Mouse (Mus musculus): ENCODE measurements around the gene Adra1b. TPM values are rescaled to one million over a fixed set of nuclear protein-coding genes. Genes with fewer than 3 reads are reported as not detected.
A peak's percentile ranks its signal among the peaks of the same experiment; 100 is the strongest.

Gene Adra1b
- polyA plus RNA-seq, 1 experiment from 2014 or later: 0.34 TPM

DNA sequence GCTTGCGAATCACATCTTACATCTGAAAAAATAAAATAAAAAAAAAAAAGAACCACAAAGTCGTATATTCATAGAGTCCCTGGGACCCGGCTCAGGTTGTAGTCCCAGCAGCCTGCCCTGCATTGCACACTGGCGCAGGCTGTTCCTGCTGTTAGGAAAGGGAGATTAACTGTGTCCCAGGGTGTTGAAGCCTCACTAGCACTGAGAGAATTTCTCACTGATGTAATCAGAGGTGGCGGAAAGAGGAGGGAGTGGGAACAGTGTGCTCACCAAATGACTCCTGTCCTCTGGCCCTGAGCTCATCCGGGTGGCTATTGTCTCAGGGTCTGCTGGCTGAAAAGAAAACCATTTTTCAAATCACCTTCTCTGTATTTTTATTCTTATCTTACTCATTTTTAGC, 24.6 kb upstream of the Adra1b start:
- no peak overlapping the region for H3K9ac ChIP-seq
- H3K4me1 ChIP-seq (replicated peaks): no peaks in the 10 kb centered on the region
- WGBS: 43% methylated on average over 6 of the region's 6 CpGs
- ATAC-seq: no peak
- H3K4me3 ChIP-seq (replicated peaks): no peak overlapping the region
- H3K36me3 ChIP-seq: no peaks in the 10 kb centered on the region
- no peak overlapping the region for H3K4me2 ChIP-seq (replicated peaks)
- H3K27ac ChIP-seq: no peak overlapping the region
- H3K9me3 ChIP-seq: no peaks in the 10 kb centered on the region
- no peaks in the 10 kb centered on the region for H3K27me3 ChIP-seq (replicated peaks)

DNA sequence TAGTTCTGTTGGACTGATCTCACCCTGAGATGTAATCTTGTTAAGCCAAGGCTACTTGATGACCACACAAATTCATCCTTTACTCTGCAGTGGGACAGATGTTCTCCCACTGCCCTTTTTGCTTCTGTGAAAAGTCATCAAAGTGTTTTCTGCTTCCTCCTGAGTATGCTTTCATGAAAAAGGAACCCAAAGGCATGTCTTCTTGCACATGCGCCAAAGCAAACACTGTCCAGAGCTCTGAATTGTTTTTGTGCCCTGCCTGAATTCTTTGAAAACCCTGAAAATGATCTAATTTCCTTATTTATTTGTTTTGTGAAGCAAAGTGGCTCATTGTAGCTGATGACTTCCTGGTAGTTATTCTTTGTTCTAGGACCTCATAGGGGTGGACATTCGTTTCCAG, 20.7 kb upstream of the Adra1b start:
- Histone ChIP-seq H3K9ac (no peak overlapping the region), H3K4me2 (replicated peaks) (no peak overlapping the region), H3K36me3 (no peaks in the 10 kb centered on the region), H3K9me3 (no peaks in the 10 kb centered on the region), H3K27me3 (replicated peaks) (no peaks in the 10 kb centered on the region), H3K4me1 (replicated peaks) (no peaks in the 10 kb centered on the region), H3K27ac (no peak overlapping the region), H3K4me3 (replicated peaks) (no peak overlapping the region)
- no peak for ATAC-seq
- WGBS: 66% methylated on average over 2 of the region's 2 CpGs

DNA sequence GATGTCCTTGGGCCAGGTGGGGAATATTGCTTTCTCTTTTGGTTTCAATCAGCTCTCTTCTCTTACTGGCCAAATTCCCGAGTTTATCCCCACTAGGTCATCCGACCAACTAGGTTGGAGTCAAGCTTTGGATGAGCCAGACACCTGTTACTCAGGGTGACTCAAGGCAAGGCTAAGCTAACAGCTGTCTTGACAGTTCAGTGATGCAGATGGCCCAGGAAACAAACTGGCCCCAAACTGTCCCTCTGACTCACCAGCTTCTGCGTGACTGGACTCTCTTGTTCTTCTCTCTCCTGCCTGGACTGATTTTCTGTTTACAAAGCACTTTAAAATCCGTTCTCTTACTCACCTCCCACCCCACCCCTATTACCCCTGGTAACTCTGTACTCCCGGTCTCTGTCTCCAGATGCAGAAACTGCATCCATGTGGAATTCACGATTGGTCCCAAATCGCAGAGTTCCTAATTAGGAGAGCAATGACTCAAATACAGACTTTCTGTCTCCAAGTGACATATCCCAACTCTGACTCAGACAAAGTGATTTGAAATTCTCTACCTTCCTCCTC, 18.6 kb upstream of the Adra1b start:
- H3K27me3 ChIP-seq (replicated peaks): no peaks in the 10 kb centered on the region
- H3K9me3 ChIP-seq: no peaks in the 10 kb centered on the region
- H3K4me1 ChIP-seq (replicated peaks): no peaks in the 10 kb centered on the region
- no peaks in the 10 kb centered on the region for H3K36me3 ChIP-seq
- no peak overlapping the region for H3K4me2 ChIP-seq (replicated peaks)
- H3K4me3 ChIP-seq (replicated peaks): no peak overlapping the region
- no peak for ATAC-seq
- no peak overlapping the region for H3K9ac ChIP-seq
- 46% methylated on average over 7 of the region's 7 CpGs for WGBS
- no peak overlapping the region for H3K27ac ChIP-seq

DNA sequence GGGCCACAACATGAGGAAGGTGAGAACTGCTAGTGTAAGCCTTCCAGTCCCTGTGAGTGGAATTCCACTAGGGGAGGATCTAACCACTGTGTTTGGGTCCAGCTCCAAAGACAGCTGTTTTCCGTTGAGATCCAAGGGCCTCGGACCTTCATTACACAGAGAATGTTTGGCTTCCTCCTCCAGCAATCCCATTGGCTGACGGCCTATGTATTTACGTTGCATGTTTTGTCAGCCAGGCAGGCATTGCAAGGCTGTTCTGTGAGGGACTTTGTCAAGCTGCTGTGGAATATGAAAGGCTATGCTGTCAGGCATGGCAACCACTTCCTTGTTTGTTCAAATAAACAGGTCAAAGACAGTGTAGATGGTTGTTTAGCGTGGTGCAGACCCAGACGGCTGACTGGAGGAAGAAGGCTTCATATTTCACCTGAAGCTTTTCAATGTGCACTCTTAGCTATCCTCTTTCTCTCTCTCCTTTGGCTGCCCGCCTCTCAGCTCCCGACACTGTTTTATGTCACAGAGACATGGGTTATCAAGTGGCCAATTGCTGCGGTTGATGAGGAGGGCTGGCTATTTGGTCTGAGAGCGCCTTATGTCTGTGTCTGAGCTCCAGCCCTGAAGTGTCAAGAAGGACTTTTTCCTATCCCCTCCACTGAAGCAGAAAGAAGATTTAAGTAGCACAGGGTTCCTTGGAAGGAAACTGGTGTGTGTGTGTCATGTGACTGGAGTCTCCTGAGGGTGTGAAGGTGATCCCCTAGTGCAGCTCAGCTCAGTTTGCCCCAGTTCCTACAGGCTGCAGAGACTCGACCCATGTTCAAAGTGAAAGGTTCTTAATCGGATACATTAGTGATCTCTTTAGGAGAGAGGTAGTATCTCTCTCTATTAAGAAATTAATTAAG, 13.8 kb upstream of the Adra1b start:
- ATAC-seq: peak; percentile 70
- Histone ChIP-seq H3K4me1 (replicated peaks) (no peaks in the 10 kb centered on the region), H3K27me3 (replicated peaks) (no peaks in the 10 kb centered on the region), H3K27ac (peak overlapping the region; percentile 49; the same call in 1 of the 2 replicates), H3K4me2 (replicated peaks) (0 out of 2 replicates have a peak overlapping the region, but pooled peaks have one; percentile 22), H3K9ac (0 out of 2 replicates have a peak overlapping the region, but pooled peaks have one; percentile 10), H3K36me3 (no peaks in the 10 kb centered on the region), H3K9me3 (no peaks in the 10 kb centered on the region), H3K4me3 (replicated peaks) (no peak overlapping the region)
- WGBS: 31% methylated on average over 12 of the region's 12 CpGs

DNA sequence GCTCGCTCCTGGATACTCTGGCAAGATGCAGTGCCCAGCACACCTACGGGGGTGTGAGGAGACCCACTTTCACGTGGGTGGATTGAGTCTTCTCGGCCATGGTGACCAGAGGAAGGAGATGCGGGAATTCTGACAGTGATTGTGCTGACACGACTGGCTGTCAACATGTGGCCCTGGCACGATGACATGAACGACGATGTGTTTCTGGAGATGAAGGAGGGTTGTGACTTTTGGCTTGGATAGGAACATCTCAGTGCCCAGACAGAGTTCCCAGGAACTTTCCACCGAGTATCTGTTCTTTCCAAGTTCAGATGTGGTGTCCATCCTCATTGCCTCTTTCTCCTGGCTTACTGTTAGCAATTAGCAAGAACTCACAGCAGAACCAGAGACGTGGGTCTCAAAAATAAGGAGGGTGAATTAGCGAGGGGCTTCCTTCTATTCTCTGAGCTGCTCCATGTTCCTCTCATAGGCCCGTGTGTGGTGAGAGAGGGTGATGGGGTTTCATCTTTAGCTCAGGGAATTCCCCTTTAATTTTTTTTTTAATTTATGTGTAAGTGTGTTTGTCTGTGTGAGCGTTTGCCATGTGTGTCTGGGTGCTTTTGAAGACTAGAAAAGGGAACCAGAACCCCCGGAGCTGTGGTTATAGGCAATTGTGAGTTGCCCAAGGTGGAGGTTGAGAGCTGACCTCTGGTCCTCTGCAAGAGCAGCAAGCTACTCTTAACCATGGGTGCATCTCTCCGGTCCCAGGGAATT, 11.3 kb upstream of the Adra1b start:
- Histone ChIP-seq H3K9me3 (no peaks in the 10 kb centered on the region), H3K9ac (no peak overlapping the region), H3K27me3 (replicated peaks) (no peaks in the 10 kb centered on the region), H3K4me1 (replicated peaks) (no peaks in the 10 kb centered on the region), H3K4me3 (replicated peaks) (no peak overlapping the region), H3K27ac (no peak overlapping the region), H3K4me2 (replicated peaks) (no peak overlapping the region), H3K36me3 (no peaks in the 10 kb centered on the region)
- ATAC-seq: no peak
- WGBS: 90% methylated on average over 16 of the region's 16 CpGs

DNA sequence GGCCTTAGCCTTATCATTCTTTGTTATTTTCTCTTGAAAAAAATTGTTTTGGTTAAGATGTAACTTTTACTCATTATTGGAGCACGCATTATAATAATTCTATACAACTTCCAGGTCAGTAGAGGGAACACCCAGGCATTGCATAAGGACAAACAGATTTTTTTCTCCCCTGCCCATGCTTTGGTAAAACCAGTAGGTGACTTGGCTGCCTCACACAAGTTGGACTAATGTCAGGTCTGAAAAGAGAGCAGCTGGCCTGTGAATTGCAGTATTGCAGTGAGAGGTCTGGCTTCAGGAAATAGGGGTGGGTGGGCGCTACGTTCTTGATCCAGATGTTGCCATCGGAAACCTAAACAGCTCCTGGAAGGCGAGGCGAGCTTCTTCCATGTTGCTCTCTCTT, 10.6 kb upstream of the Adra1b start:
- no peak overlapping the region for H3K4me2 ChIP-seq (replicated peaks)
- no peak overlapping the region for H3K27ac ChIP-seq
- no peak for ATAC-seq
- H3K4me3 ChIP-seq (replicated peaks): no peak overlapping the region
- no peaks in the 10 kb centered on the region for H3K9me3 ChIP-seq
- 66% methylated on average over 6 of the region's 6 CpGs for WGBS
- H3K9ac ChIP-seq: no peak overlapping the region
- no peaks in the 10 kb centered on the region for H3K27me3 ChIP-seq (replicated peaks)
- no peaks in the 10 kb centered on the region for H3K36me3 ChIP-seq
- no peaks in the 10 kb centered on the region for H3K4me1 ChIP-seq (replicated peaks)

DNA sequence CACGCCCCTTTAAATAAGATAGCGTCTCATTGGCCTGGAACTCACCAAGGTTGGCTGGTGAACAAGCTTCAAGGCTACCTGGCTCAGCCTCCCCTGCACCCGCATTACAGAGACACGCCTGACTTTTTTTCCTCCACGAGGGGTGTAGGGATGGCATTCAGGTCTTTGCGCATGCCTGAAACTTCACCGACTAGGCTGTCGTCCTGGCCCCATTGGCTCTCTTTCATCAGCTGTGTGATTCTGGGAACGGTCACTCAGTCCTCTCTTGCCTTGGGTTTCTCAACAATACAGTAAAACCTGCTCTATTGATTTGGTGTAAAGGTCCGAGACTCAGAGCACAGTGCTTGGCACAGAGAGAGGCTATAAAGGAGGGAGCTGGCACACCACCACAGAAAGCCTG, 2.3 kb upstream of the Adra1b start:
- no peak overlapping the region for H3K27ac ChIP-seq
- H3K9ac ChIP-seq: no peak overlapping the region
- H3K27me3 ChIP-seq (replicated peaks): no peaks in the 10 kb centered on the region
- no peak overlapping the region for H3K4me2 ChIP-seq (replicated peaks)
- no peak overlapping the region for H3K4me3 ChIP-seq (replicated peaks)
- 73% methylated on average over 10 of the region's 10 CpGs for WGBS
- no peaks in the 10 kb centered on the region for H3K9me3 ChIP-seq
- ATAC-seq: no peak
- no peaks in the 10 kb centered on the region for H3K4me1 ChIP-seq (replicated peaks)
- H3K36me3 ChIP-seq: no peaks in the 10 kb centered on the region

DNA sequence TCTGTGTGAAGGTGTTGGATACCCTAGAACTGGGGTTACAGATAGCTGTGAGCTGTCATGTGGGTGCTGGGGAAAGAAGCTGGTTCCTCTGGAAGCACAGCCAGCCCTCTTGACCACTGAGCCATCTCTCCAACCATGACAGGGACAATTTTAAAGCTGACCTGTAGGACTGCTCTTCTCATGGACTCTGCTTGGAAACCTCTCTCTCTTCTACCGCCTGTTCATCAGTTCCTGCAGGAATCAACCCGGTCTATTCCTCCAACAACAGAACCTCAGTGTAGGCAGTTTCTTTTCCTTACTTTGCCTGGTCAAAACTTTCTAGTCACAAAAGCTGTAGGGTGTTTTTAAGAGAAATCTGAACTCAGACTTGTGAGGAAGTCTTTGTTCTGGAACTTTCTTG, 1.3 kb downstream of the Adra1b start:
- no peak overlapping the region for H3K4me2 ChIP-seq (replicated peaks)
- no peak overlapping the region for H3K4me3 ChIP-seq (replicated peaks)
- no peaks in the 10 kb centered on the region for H3K9me3 ChIP-seq
- ATAC-seq: no peak
- no peaks in the 10 kb centered on the region for H3K36me3 ChIP-seq
- H3K27me3 ChIP-seq (replicated peaks): no peaks in the 10 kb centered on the region
- H3K9ac ChIP-seq: no peak overlapping the region
- WGBS: 82% methylated on average over 2 of the region's 2 CpGs
- H3K27ac ChIP-seq: no peak overlapping the region
- no peaks in the 10 kb centered on the region for H3K4me1 ChIP-seq (replicated peaks)

DNA sequence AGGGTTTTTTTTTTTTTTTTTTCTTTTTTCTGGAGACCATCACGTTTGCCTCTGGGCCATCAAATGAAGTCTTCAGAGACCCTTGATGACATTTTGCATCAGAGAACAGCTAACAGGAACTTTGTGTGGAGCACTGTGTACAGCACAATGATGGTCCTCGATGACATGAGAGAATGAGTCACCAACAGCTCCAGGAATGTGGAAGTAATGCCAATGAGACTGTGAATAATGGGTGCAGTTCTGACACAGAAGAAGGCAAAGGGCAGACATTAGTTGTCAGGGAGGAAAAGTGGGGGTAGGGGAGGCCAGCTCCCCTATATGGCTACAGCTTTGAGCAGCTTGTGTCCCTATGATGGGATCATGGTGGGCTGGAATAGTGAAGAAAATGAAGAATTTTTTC, 5.7 kb downstream of the Adra1b start:
- ATAC-seq: no peak
- WGBS: 75% methylated on average over 2 of the region's 2 CpGs

DNA sequence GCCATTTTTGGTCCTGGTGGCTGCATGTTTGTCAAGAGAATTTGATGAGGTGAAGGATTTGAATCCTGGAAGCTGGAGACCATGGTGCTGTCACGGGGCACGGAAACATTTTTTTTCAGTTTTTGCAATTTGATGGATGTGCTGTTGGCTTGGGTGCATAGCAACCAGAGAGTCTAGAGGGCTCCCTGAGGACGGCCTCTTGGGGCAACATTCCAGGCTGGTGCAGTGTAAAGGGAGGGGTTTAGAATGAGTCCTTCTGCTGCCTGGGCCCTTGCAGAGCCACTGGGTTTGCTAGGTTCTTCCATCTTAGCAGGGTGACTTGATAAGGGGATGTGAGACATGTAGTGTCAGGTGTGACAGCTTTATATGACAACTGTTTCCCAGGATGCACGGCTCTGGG, 8.5 kb downstream of the Adra1b start:
- Histone ChIP-seq H3K27me3 (replicated peaks) (no peaks in the 10 kb centered on the region), H3K4me2 (replicated peaks) (no peak overlapping the region), H3K9ac (no peak overlapping the region), H3K4me3 (replicated peaks) (no peak overlapping the region), H3K4me1 (replicated peaks) (no peaks in the 10 kb centered on the region), H3K27ac (no peak overlapping the region), H3K9me3 (no peaks in the 10 kb centered on the region), H3K36me3 (no peaks in the 10 kb centered on the region)
- no peak for ATAC-seq
- WGBS: 56% methylated on average over 4 of the region's 4 CpGs

More for the DNA sequence above, 5.7 kb downstream of the Adra1b start:
- H3K4me3 ChIP-seq (replicated peaks): no peak overlapping the region
- H3K27ac ChIP-seq: no peak overlapping the region
- H3K4me1 ChIP-seq (replicated peaks): no peaks in the 10 kb centered on the region
- H3K36me3 ChIP-seq: no peaks in the 10 kb centered on the region
- no peak overlapping the region for H3K9ac ChIP-seq
- no peaks in the 10 kb centered on the region for H3K9me3 ChIP-seq
- H3K4me2 ChIP-seq (replicated peaks): no peak overlapping the region
- H3K27me3 ChIP-seq (replicated peaks): no peaks in the 10 kb centered on the region

DNA sequence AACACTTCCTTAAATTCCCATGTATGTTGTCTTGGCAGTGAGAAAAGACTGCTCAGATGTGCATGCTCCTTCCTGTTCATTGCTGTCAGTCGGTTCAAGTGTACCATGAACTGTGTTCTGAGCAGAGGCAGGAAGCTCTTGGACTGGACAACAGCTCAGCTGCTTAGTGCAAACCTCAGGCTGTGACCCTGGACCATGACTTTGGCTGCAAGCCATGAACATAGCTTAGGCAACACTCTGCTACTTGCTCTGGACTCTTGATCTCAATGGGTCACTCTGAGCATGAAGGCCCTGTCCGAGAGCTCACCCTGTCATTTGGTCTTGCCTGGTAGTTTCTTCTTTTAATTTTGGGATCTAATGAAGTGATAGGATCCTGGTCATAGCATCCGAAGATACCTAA, 9.6 kb downstream of the Adra1b start:
- WGBS: 90% methylated on average over 3 of the region's 3 CpGs
- no peak overlapping the region for H3K9ac ChIP-seq
- H3K4me1 ChIP-seq (replicated peaks): no peaks in the 10 kb centered on the region

DNA sequence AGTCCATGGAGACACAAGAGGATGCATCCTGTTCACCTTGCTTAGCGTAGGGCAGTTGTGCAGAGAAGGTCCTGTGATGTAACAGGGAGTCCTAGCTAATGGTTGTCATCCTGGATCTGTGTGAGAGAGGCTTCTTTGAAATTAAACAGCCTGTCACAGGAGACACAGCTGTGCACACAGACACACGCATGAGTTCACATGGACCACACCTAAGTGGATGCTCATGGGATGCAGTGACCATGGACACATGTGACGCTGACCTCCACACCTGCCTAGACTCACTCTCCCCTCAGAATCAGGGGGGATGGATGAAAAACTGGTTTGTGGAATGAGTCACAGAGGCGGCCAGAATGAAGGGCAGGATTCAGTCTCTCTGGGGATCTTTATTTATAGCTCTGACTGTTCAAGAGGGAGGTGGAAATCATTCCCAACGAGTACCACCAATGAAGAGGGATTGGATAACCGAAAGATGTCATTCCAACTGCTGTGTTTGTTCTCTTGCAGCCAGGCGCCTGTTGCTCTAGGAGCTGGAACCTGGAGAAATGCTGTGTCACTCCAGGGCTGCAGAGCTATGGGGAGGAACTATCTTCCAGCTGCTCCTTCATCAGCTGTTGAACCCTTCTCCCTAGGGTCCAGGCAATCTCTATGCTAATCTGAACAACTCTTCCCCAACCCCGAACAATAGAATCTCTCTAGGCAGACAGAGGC, 11.6 kb downstream of the Adra1b start:
- WGBS: 65% methylated on average over 8 of the region's 8 CpGs
- Histone ChIP-seq H3K9me3 (no peaks in the 10 kb centered on the region), H3K4me2 (replicated peaks) (no peak overlapping the region), H3K27ac (no peak overlapping the region), H3K4me3 (replicated peaks) (no peak overlapping the region), H3K36me3 (no peaks in the 10 kb centered on the region), H3K4me1 (replicated peaks) (no peaks in the 10 kb centered on the region), H3K27me3 (replicated peaks) (no peaks in the 10 kb centered on the region), H3K9ac (no peak overlapping the region)
- ATAC-seq: no peak

More for the DNA sequence above, 9.6 kb downstream of the Adra1b start:
- H3K4me3 ChIP-seq (replicated peaks): no peak overlapping the region
- ATAC-seq: no peak
- H3K4me2 ChIP-seq (replicated peaks): no peak overlapping the region
- H3K27me3 ChIP-seq (replicated peaks): no peaks in the 10 kb centered on the region
- H3K9me3 ChIP-seq: no peaks in the 10 kb centered on the region
- H3K36me3 ChIP-seq: no peaks in the 10 kb centered on the region
- H3K27ac ChIP-seq: no peak overlapping the region

Measured in intestine, embryonic 15.5 days (tissue).